17 mouse cellular contexts compared by ENCODE assay signal in genomic region chr10:93119809-93120208, GRCm38 (mm10). TPM values are rescaled to one million over a fixed set of nuclear protein-coding genes. Genes with fewer than 3 reads are reported as not detected.
DNase-seq lines count a peak whose midpoint lies in the region; ATAC-seq lines count a peak whose summit lies in the region.
"Had no signal": no experiment of that assay in that cellular context is flagged by ENCODE, and none has a peak within 500 bp of the region (broad histone marks: within the 10 kb centered on the region; RNA-seq: fewer than 3 reads in every experiment).

No protein-coding gene starts in this region.

- no peak for ATAC-seq in forebrain, embryonic 15.5 days (replicated peaks)
- ATAC-seq in forebrain, embryonic 12.5 days (ENCODE audit: low FRiP score) = no peak
- no peak for ATAC-seq in neural tube, embryonic 13.5 days (ENCODE audit: low read depth)
- no peak for ATAC-seq in neural tube, embryonic 14.5 days (ENCODE audit: low read depth)
- ATAC-seq: activated CD4-positive, CD25-positive, alpha-beta regulatory T cell, adult 4 months had no signal

- no peak for DNase-seq in neural tube, embryonic 10.5 days (ENCODE audit: extremely low spot score, low spot score)
- no peak for DNase-seq in testis, postnatal 14 days (ENCODE audit: low spot score)
- DNase-seq in kidney, adult 11 months = no peak
- DNase-seq in heart, embryonic 10.5 days (ENCODE audit: low spot score) = no peak
- DNase-seq: cerebellum, postnatal 25 days; heart, postnatal 14 days; kidney, adult 9 months; lung, postnatal 10 days; thymus, adult 2 months had no signal

- H3K36me3 ChIP-seq in forebrain, embryonic 15.5 days = no peaks in the 10 kb centered on the region
- H3K36me3 ChIP-seq in forebrain, embryonic 12.5 days (replicated peaks) = no peaks in the 10 kb centered on the region
- H3K36me3 ChIP-seq in neural tube, embryonic 13.5 days = no peaks in the 10 kb centered on the region
- H3K36me3 ChIP-seq in neural tube, embryonic 14.5 days (ENCODE audit: control insufficient read depth, insufficient read depth, low read length) = no peaks in the 10 kb centered on the region
- no peaks in the 10 kb centered on the region for H3K36me3 ChIP-seq in heart, embryonic 10.5 days
- H3K36me3 ChIP-seq: limb, embryonic 12.5 days; liver, embryonic 15.5 days had no signal

- H3K4me1 ChIP-seq in forebrain, embryonic 15.5 days = peaks cover 21% of the 10 kb centered on the region
- H3K4me1 ChIP-seq in forebrain, embryonic 12.5 days = peaks cover 6% of the 10 kb centered on the region; the same call in 1 of the 2 replicates
- H3K4me1 ChIP-seq in neural tube, embryonic 13.5 days (replicated peaks) = 0 out of 2 replicates have a peak, but pooled peaks cover 5% of the 10 kb centered on the region
- no peaks in the 10 kb centered on the region for H3K4me1 ChIP-seq in neural tube, embryonic 14.5 days (ENCODE audit: control insufficient read depth, insufficient read depth, low read length)
- no peaks in the 10 kb centered on the region for H3K4me1 ChIP-seq in heart, embryonic 10.5 days

- 41% methylated on average over 5 of the region's 5 CpGs for WGBS in forebrain, embryonic 15.5 days
- 61% methylated on average over 5 of the region's 5 CpGs for WGBS in forebrain, embryonic 12.5 days
- 74% methylated on average over 5 of the region's 5 CpGs for WGBS in neural tube, embryonic 13.5 days
- WGBS in neural tube, embryonic 14.5 days = 70% methylated on average over 5 of the region's 5 CpGs
- 83% methylated on average over 5 of the region's 5 CpGs for WGBS in heart, embryonic 10.5 days

- H3K9me3 ChIP-seq in forebrain, embryonic 15.5 days = no peaks in the 10 kb centered on the region
- no peaks in the 10 kb centered on the region for H3K9me3 ChIP-seq in forebrain, embryonic 12.5 days
- no peaks in the 10 kb centered on the region for H3K9me3 ChIP-seq in neural tube, embryonic 13.5 days
- no peaks in the 10 kb centered on the region for H3K9me3 ChIP-seq in neural tube, embryonic 14.5 days (ENCODE audit: control insufficient read depth, low read length)
- no peaks in the 10 kb centered on the region for H3K9me3 ChIP-seq in heart, embryonic 10.5 days
- H3K9me3 ChIP-seq: limb, embryonic 12.5 days; liver, embryonic 15.5 days had no signal

- no peak overlapping the region for H3K4me2 ChIP-seq in forebrain, embryonic 15.5 days (replicated peaks)
- no peak overlapping the region for H3K4me2 ChIP-seq in forebrain, embryonic 12.5 days
- no peak overlapping the region for H3K4me2 ChIP-seq in neural tube, embryonic 13.5 days
- no peak overlapping the region for H3K4me2 ChIP-seq in neural tube, embryonic 14.5 days (ENCODE audit: low read depth, low read length)
- H3K4me2 ChIP-seq: limb, embryonic 12.5 days; liver, embryonic 15.5 days had no signal

- H3K4me3 ChIP-seq in forebrain, embryonic 15.5 days = no peak overlapping the region
- no peak overlapping the region for H3K4me3 ChIP-seq in forebrain, embryonic 12.5 days (replicated peaks)
- no peak overlapping the region for H3K4me3 ChIP-seq in neural tube, embryonic 13.5 days
- H3K4me3 ChIP-seq in neural tube, embryonic 14.5 days (ENCODE audit: low read depth, low read length) = no peak overlapping the region
- H3K4me3 ChIP-seq in heart, embryonic 10.5 days = no peak overlapping the region
- H3K4me3 ChIP-seq: limb, embryonic 12.5 days; liver, embryonic 15.5 days had no signal

- peak overlapping the region; percentile 50; the same call in 1 of the 2 replicates for H3K27ac ChIP-seq in forebrain, embryonic 15.5 days (replicated peaks)
- no peak overlapping the region for H3K27ac ChIP-seq in forebrain, embryonic 12.5 days
- H3K27ac ChIP-seq in neural tube, embryonic 13.5 days (replicated peaks) = peak overlapping the region; percentile 67
- H3K27ac ChIP-seq in neural tube, embryonic 14.5 days (ENCODE audit: low read depth, low read length) = peak overlapping the region; percentile 22; the same call in 1 of the 2 replicates
- H3K27ac ChIP-seq in heart, embryonic 10.5 days = no peak overlapping the region
- H3K27ac ChIP-seq: limb, embryonic 12.5 days; liver, embryonic 15.5 days had no signal

- H3K9ac ChIP-seq in forebrain, embryonic 15.5 days (replicated peaks) = no peak overlapping the region
- H3K9ac ChIP-seq in forebrain, embryonic 12.5 days = no peak overlapping the region
- H3K9ac ChIP-seq in neural tube, embryonic 13.5 days = no peak overlapping the region
- no peak overlapping the region for H3K9ac ChIP-seq in neural tube, embryonic 14.5 days (replicated peaks; ENCODE audit: low read depth, low read length)
- H3K9ac ChIP-seq: limb, embryonic 12.5 days; liver, embryonic 15.5 days had no signal

- H3K27me3 ChIP-seq in forebrain, embryonic 15.5 days = no peaks in the 10 kb centered on the region
- no peaks in the 10 kb centered on the region for H3K27me3 ChIP-seq in forebrain, embryonic 12.5 days
- H3K27me3 ChIP-seq in neural tube, embryonic 13.5 days = no peaks in the 10 kb centered on the region
- H3K27me3 ChIP-seq in neural tube, embryonic 14.5 days (ENCODE audit: control insufficient read depth, insufficient read depth, low read length) = no peaks in the 10 kb centered on the region
- H3K27me3 ChIP-seq in heart, embryonic 10.5 days (ENCODE audit: insufficient read depth, poor library complexity, severe bottlenecking) = no peaks in the 10 kb centered on the region
- H3K27me3 ChIP-seq: limb, embryonic 12.5 days; liver, embryonic 15.5 days had no signal

RNA-seq across cellular contexts. Expression of gene Cfap54, which starts 38.4 kb away (rescaled TPM):
- 2.2 and 2.3 TPM in 2 replicates for polyA plus RNA-seq in forebrain, embryonic 15.5 days (2015; fragmentation: Nextera tagmentation; extraction: Ambion mirVana)
- 1.3 and 1.5 TPM in 2 replicates for polyA plus RNA-seq in forebrain, embryonic 12.5 days (2016; fragmentation: Nextera tagmentation; extraction: Ambion mirVana)
- 0.88 and 1.3 TPM in 2 replicates for polyA plus RNA-seq in neural tube, embryonic 13.5 days (2015; fragmentation: Nextera tagmentation; extraction: Ambion mirVana)
- 1.2 and 3.3 TPM in 2 replicates for polyA plus RNA-seq in neural tube, embryonic 14.5 days (2014; fragmentation: Nextera tagmentation; extraction: Ambion mirVana)
- polyA plus RNA-seq in heart, embryonic 10.5 days (2016; fragmentation: Nextera tagmentation; extraction: Ambion mirVana) = 0.11 and 0.23 TPM in 2 replicates
- polyA plus RNA-seq: embryonic facial prominence, embryonic 11.5 days had no signal

RNA-seq across cellular contexts. Expression of gene Cdk17, which starts 40.9 kb away (rescaled TPM):
- polyA plus RNA-seq in forebrain, embryonic 15.5 days (2015; fragmentation: Nextera tagmentation; extraction: Ambion mirVana) = 50.2 and 57.3 TPM in 2 replicates
- polyA plus RNA-seq in forebrain, embryonic 12.5 days (2016; fragmentation: Nextera tagmentation; extraction: Ambion mirVana) = 44.6 and 45.7 TPM in 2 replicates
- polyA plus RNA-seq in neural tube, embryonic 13.5 days (2015; fragmentation: Nextera tagmentation; extraction: Ambion mirVana) = 42.3 and 44.4 TPM in 2 replicates
- 62.8 and 70.5 TPM in 2 replicates for polyA plus RNA-seq in neural tube, embryonic 14.5 days (2014; fragmentation: Nextera tagmentation; extraction: Ambion mirVana)
- 16.4 and 20.0 TPM in 2 replicates for polyA plus RNA-seq in heart, embryonic 10.5 days (2016; fragmentation: Nextera tagmentation; extraction: Ambion mirVana)

Comparison
In these comparisons a context has a peak if more than half of its experiments do, and no peak if none do; other contexts are left out.
1. H3K27ac ChIP-seq: peak in forebrain, embryonic 15.5 days (single experiment), neural tube, embryonic 13.5 days (single experiment) and neural tube, embryonic 14.5 days (single experiment); none in forebrain, embryonic 12.5 days (single experiment) and heart, embryonic 10.5 days (single experiment).